Mouse (Mus musculus) ES-E14 (cell line): ENCODE results near the gene AC131692.1.

Experiments used
- CHD2 ChIP-seq: IDR thresholded peaks from 2 replicates; pipeline ENCODE4 v1.6.1; 2014; ENCODE audit warnings: mild to moderate bottlenecking, low read depth, low read length, inconsistent platforms
- HCFC1 ChIP-seq: IDR thresholded peaks from 2 replicates; pipeline ENCODE4 v1.6.1; 2012; ENCODE audit warnings: low read length, inconsistent platforms, borderline replicate concordance; ENCODE audit not compliant: insufficient read depth
- MAFK ChIP-seq: IDR thresholded peaks from 2 replicates; pipeline ENCODE4 v1.6.1; 2014; ENCODE audit warnings: mild to moderate bottlenecking, low read depth, low read length, inconsistent platforms; ENCODE audit not compliant: insufficient read depth
- ZC3H11A ChIP-seq: IDR thresholded peaks from 2 replicates; pipeline ENCODE4 v1.6.1; 2012; ENCODE audit warnings: low read depth, mild to moderate bottlenecking, inconsistent platforms, low read length, borderline replicate concordance

DNA sequence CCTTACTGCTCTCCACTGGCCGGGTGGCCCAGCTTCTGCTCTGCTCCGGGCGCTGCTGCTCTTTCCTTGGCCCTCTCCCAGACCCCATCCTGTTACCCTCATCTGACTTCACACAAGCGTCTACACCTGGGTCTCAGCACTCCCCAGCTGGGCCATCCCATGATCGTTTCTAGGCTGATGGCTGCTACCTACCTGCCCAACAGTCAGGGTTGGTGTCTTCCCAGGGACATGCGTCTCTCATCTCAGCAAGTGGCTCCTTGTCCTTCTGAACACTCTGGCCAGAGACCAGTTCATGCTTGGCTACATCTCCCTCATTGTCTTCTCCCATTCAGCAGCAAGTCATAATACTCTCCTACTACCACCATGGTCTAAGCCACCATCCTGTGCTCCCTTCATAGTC is 45.5 kb downstream of the AC131692.1 start:
- TF ChIP-seq CHD2 (no peak), ZC3H11A (no peak), HCFC1 (no peak), MAFK (no peak)
